Mouse (Mus musculus): ENCODE data around the gene Krt28.
A peak's percentile ranks its signal among the peaks of the same experiment; 100 is the strongest.

The Krt28 gene

GRCm38 (mm10) chr11:99366791-99367190 lies 7.9 kb downstream of the Krt28 start:
- DNase-seq (ENCODE audit: low read depth, low spot score): no peak

- DNase-seq (ENCODE audit: low read depth, low spot score): peak; percentile 52
Observed at GRCm38 (mm10) chr11:99364412-99364811, 10.3 kb downstream of the Krt28 start.

GRCm38 (mm10) chr11:99361423-99361822 lies 13.3 kb downstream of the Krt28 start:
- DNase-seq (ENCODE audit: low read depth, low spot score): no peak

GRCm38 (mm10) chr11:99351004-99351403 lies 23.7 kb downstream of the Krt28 start, which contains the start of gene Krt27:
Gene Krt27, minus strand, starts transcription at chr11:99351104.
- DNase-seq (ENCODE audit: low read depth, low spot score): no peak

- DNase-seq (ENCODE audit: low read depth, low spot score): no peak
Observed at GRCm38 (mm10) chr11:99339299-99339847, 35.3 kb downstream of the Krt28 start.

- DNase-seq (ENCODE audit: low read depth, low spot score): no peak
Observed at GRCm38 (mm10) chr11:99337866-99338265, 36.8 kb downstream of the Krt28 start, which contains the start of gene Krt26. Gene Krt26, minus strand, starts transcription at chr11:99337966.

GRCm38 (mm10) chr11:99333426-99333825 lies 41.3 kb downstream of the Krt28 start:
- DNase-seq (ENCODE audit: low read depth, low spot score): no peak

GRCm38 (mm10) chr11:99329655-99330054 lies 45.0 kb downstream of the Krt28 start:
- no peak for DNase-seq (ENCODE audit: low read depth, low spot score)

- DNase-seq (ENCODE audit: low read depth, low spot score): no peak
Observed at GRCm38 (mm10) chr11:99322851-99323250, 51.9 kb downstream of the Krt28 start, which contains the start of gene Krt25. Gene Krt25, minus strand, starts transcription at chr11:99322951.

- no peak for DNase-seq (ENCODE audit: low read depth, low spot score)
Observed at GRCm38 (mm10) chr11:99321094-99321493, 53.6 kb downstream of the Krt28 start.

GRCm38 (mm10) chr11:99319127-99319526 lies 55.6 kb downstream of the Krt28 start:
- no peak for DNase-seq (ENCODE audit: low read depth, low spot score)

GRCm38 (mm10) chr11:99316543-99316942 lies 58.2 kb downstream of the Krt28 start:
- no peak for DNase-seq (ENCODE audit: low read depth, low spot score)

Data from WW6 (cell line).